Mouse (Mus musculus) G1E (cell line): Measurements from ENCODE around the gene Cd44.

Experiments used
- CTCF ChIP-seq: IDR thresholded peaks from 2 replicates; pipeline ENCODE4 v1.5.1; 2012; ENCODE audit warnings: low read depth, low read length, inconsistent platforms, mixed read lengths
- GATA1 ChIP-seq: IDR thresholded peaks from 2 replicates; pipeline ENCODE4 v1.6.1; 2012; ENCODE audit warnings: borderline replicate concordance, low read length, inconsistent platforms, mixed read lengths
- POLR2AphosphoS5 ChIP-seq: IDR thresholded peaks from 2 replicates; pipeline ENCODE4 v1.6.1; 2012; ENCODE audit warnings: low read depth, low read length, inconsistent platforms; ENCODE audit not compliant: insufficient replicate concordance

DNA sequence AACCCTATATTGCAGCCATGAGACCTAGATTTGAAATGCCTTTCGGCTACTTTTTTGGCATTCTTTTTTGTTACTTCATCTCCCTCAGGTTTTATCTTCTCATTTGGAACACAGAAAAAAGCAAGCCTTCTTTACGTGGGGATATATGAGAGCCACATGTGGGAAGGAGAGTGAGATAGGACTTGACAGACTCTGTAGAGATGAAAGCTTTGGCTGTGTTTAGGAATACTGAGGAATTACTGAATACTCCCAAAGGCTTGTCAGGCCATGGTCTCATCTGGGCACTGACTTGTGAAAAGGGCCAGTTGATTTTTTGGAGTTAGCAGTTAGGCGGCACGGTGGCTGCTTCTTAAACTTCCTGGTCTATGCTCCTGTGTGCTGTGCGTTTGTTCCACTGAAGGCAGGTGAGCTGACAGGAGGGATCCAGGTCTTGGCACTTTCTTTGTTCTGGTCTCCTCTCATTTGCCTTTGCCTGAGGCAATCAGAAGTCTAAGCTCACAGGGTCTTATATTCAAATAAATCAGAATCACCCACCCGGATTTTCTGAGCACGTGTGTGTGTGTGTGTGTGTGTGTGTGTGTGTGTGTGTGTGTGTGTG lies 43.0 kb upstream of the Cd44 start:
- TF ChIP-seq CTCF (no peak), GATA1 (no peak), POLR2AphosphoS5 (no peak)
